Mouse (Mus musculus) kidney, adult 2 months (tissue): ENCODE measurements around the gene Phgr1. TPM values are rescaled to one million over a fixed set of nuclear protein-coding genes. Genes with fewer than 3 reads are reported as not detected.

Experiments
- DNase-seq: peaks from one replicate; pipeline ENCODE4 v3.0.0; 2021
- H3K27ac ChIP-seq: fragments of 200-500 bp; 2 replicates; pipeline ENCODE4 v1.5.1; 2012; ENCODE audit warnings: low read depth, low read length, control low read depth, inconsistent platforms; ENCODE audit not compliant: insufficient read depth
- H3K27me3 ChIP-seq: fragments of 200-500 bp; replicated peaks from 2 replicates; pipeline ENCODE4 v1.6.1; 2012; ENCODE audit warnings: mild to moderate bottlenecking, moderate library complexity, low read length, inconsistent platforms; ENCODE audit not compliant: control insufficient read depth, insufficient read depth
- H3K36me3 ChIP-seq: fragments of 200-500 bp; 2 replicates; pipeline ENCODE4 v1.6.1; 2012; ENCODE audit warnings: mild to moderate bottlenecking, moderate library complexity, low read length, inconsistent platforms; ENCODE audit not compliant: control insufficient read depth, insufficient read depth
- H3K4me1 ChIP-seq: fragments of 200-500 bp; 2 replicates; pipeline ENCODE4 v1.6.1; 2011; ENCODE audit warnings: low read length; ENCODE audit not compliant: control insufficient read depth, insufficient read depth
- H3K4me3 ChIP-seq: fragments of 200-500 bp; 2 replicates; pipeline ENCODE4 v1.5.1; 2011; ENCODE audit warnings: mild to moderate bottlenecking, low read depth, low read length, control low read depth; ENCODE audit not compliant: insufficient read depth
- CTCF ChIP-seq: fragments of 200-500 bp; conservative IDR thresholded peaks from 2 replicates; pipeline ENCODE4 v1.5.1; 2011; ENCODE audit warnings: low read depth, mild to moderate bottlenecking, control low read depth, low read length, moderate library complexity, mixed read lengths; ENCODE audit not compliant: insufficient read depth, insufficient read length
- POLR2A ChIP-seq: fragments of 200-500 bp; IDR thresholded peaks from one replicate; pipeline ENCODE4 v1.6.1; 2011; ENCODE audit warnings: low read depth, low read length, control low read depth
- WGBS: fragments of 180-500 bp; shearing (Covaris S2); methylation state at CpG from one replicate; pipeline ENCODE4 v1.1.7; 2018; 5-methylcytosine and 5-hydroxymethylcytosine counted together
- polyA plus RNA-seq: library from polyadenylated mRNA; depleted of rRNA; stranded (reverse); fragments of >200 nt; gene quantifications from 2 replicates; pipeline ENCODE4 v1.2.3, GENCODE M21; 2012

Phgr1 gene
- polyA plus RNA-seq, 1 experiment: not detected

- DNase-seq: no peak
- H3K36me3 ChIP-seq: no peaks in the 10 kb centered on the region
- no peak overlapping the region for H3K4me3 ChIP-seq
- H3K4me1 ChIP-seq: peaks cover 14% of the 10 kb centered on the region; the same call in 1 of the 2 replicates
- no peaks in the 10 kb centered on the region for H3K27me3 ChIP-seq
- no peak overlapping the region for H3K27ac ChIP-seq
- WGBS: 77% methylated on average over 10 of the region's 10 CpGs
- TF ChIP-seq POLR2A (no peak), CTCF (0 out of 2 replicates have a peak, but pooled peaks have one; percentile 14)
These were observed 6.2 kb upstream of the Phgr1 start for GRCm38 (mm10) chr2:118766041-118767033.

GRCm38 (mm10) chr2:118774536-118774935 is 2.0 kb downstream of the Phgr1 start:
- WGBS: 75% methylated on average over 2 of the region's 2 CpGs
- H3K4me1 ChIP-seq: no peaks in the 10 kb centered on the region
- H3K36me3 ChIP-seq: no peaks in the 10 kb centered on the region
- H3K4me3 ChIP-seq: no peak overlapping the region
- no peak for DNase-seq
- no peaks in the 10 kb centered on the region for H3K27me3 ChIP-seq
- TF ChIP-seq CTCF (no peak), POLR2A (no peak)
- no peak overlapping the region for H3K27ac ChIP-seq

GRCm38 (mm10) chr2:118775396-118775795 is 2.8 kb downstream of the Phgr1 start:
- 75% methylated on average over 1 of the region's 1 CpGs for WGBS
- Histone ChIP-seq H3K27me3 (no peaks in the 10 kb centered on the region), H3K36me3 (no peaks in the 10 kb centered on the region), H3K4me1 (no peaks in the 10 kb centered on the region), H3K27ac (no peak overlapping the region), H3K4me3 (no peak overlapping the region)
- no peak for DNase-seq
- no peak for TF ChIP-seq POLR2A
- TF ChIP-seq CTCF: no peak

GRCm38 (mm10) chr2:118775846-118776245 is 3.3 kb downstream of the Phgr1 start:
- DNase-seq: no peak
- TF ChIP-seq CTCF (no peak), POLR2A (no peak)
- H3K27me3 ChIP-seq: no peaks in the 10 kb centered on the region
- H3K27ac ChIP-seq: no peak overlapping the region
- no peak overlapping the region for H3K4me3 ChIP-seq
- no peaks in the 10 kb centered on the region for H3K4me1 ChIP-seq
- WGBS: 74% methylated on average over 4 of the region's 4 CpGs
- no peaks in the 10 kb centered on the region for H3K36me3 ChIP-seq

GRCm38 (mm10) chr2:118776295-118776694 is 3.7 kb downstream of the Phgr1 start:
- 76% methylated on average over 2 of the region's 2 CpGs for WGBS
- TF ChIP-seq POLR2A (no peak), CTCF (no peak)
- no peaks in the 10 kb centered on the region for H3K27me3 ChIP-seq
- H3K36me3 ChIP-seq: no peaks in the 10 kb centered on the region
- H3K27ac ChIP-seq: no peak overlapping the region
- H3K4me3 ChIP-seq: no peak overlapping the region
- no peak for DNase-seq
- H3K4me1 ChIP-seq: no peaks in the 10 kb centered on the region

- Histone ChIP-seq H3K4me1 (no peaks in the 10 kb centered on the region), H3K27me3 (no peaks in the 10 kb centered on the region), H3K4me3 (no peak overlapping the region), H3K36me3 (no peaks in the 10 kb centered on the region), H3K27ac (no peak overlapping the region)
- no peak for TF ChIP-seq POLR2A
- TF ChIP-seq CTCF: no peak
- WGBS: 82% methylated on average over 4 of the region's 4 CpGs
- no peak for DNase-seq
These were observed 5.8 kb downstream of the Phgr1 start for GRCm38 (mm10) chr2:118778418-118778817.

GRCm38 (mm10) chr2:118779065-118779464 is 6.5 kb downstream of the Phgr1 start:
- no peaks in the 10 kb centered on the region for H3K27me3 ChIP-seq
- no peak for DNase-seq
- H3K36me3 ChIP-seq: no peaks in the 10 kb centered on the region
- 15% methylated on average over 10 of the region's 10 CpGs for WGBS
- H3K27ac ChIP-seq: no peak overlapping the region
- peak overlapping the region; percentile 53 for H3K4me3 ChIP-seq
- no peak for TF ChIP-seq POLR2A
- TF ChIP-seq CTCF: no peak
- no peaks in the 10 kb centered on the region for H3K4me1 ChIP-seq
